Mouse (Mus musculus): ENCODE measurements around the gene Ddc. TPM values are rescaled to one million over a fixed set of nuclear protein-coding genes. Genes with fewer than 3 reads are reported as not detected.

The Ddc gene
- polyA plus RNA-seq, 1 experiment from 2014 or later: 11.9 TPM

- Histone ChIP-seq H3K4me2 (ENCODE audit: low read length) (no peak overlapping the region), H3K4me3 (ENCODE audit: low read length) (no peak overlapping the region), H3K4me1 (ENCODE audit: control insufficient read depth, insufficient read depth, low read depth, low read length) (no peaks in the 10 kb centered on the region), H3K36me3 (ENCODE audit: control insufficient read depth, insufficient read depth, low read length) (no peaks in the 10 kb centered on the region), H3K9ac (ENCODE audit: low read depth, low read length) (no peak overlapping the region), H3K9me3 (ENCODE audit: control insufficient read depth, low read length) (no peaks in the 10 kb centered on the region), H3K27ac (ENCODE audit: low read depth, low read length) (no peak overlapping the region), H3K27me3 (replicated peaks; ENCODE audit: control insufficient read depth, insufficient read depth, low read length) (no peaks in the 10 kb centered on the region)
- 58% methylated on average over 10 of the region's 10 CpGs for WGBS
- no peak for ATAC-seq
Observed at GRCm38 (mm10) chr11:11892993-11893602, 4.8 kb downstream of the Ddc start.

- ATAC-seq: peak; percentile 50; the same call in 1 of the 2 replicates
- Histone ChIP-seq H3K27me3 (replicated peaks; ENCODE audit: control insufficient read depth, insufficient read depth, low read length) (no peaks in the 10 kb centered on the region), H3K4me1 (ENCODE audit: control insufficient read depth, insufficient read depth, low read depth, low read length) (no peaks in the 10 kb centered on the region), H3K9ac (ENCODE audit: low read depth, low read length) (no peak overlapping the region), H3K36me3 (ENCODE audit: control insufficient read depth, insufficient read depth, low read length) (no peaks in the 10 kb centered on the region), H3K27ac (ENCODE audit: low read depth, low read length) (no peak overlapping the region), H3K9me3 (ENCODE audit: control insufficient read depth, low read length) (no peaks in the 10 kb centered on the region), H3K4me3 (ENCODE audit: low read length) (no peak overlapping the region), H3K4me2 (ENCODE audit: low read length) (no peak overlapping the region)
Observed at GRCm38 (mm10) chr11:11891832-11892231, 6.1 kb downstream of the Ddc start.

- H3K4me1 ChIP-seq (ENCODE audit: control insufficient read depth, insufficient read depth, low read depth, low read length): no peaks in the 10 kb centered on the region
- H3K36me3 ChIP-seq (ENCODE audit: control insufficient read depth, insufficient read depth, low read length): no peaks in the 10 kb centered on the region
- H3K4me2 ChIP-seq (ENCODE audit: low read length): no peak overlapping the region
- no peaks in the 10 kb centered on the region for H3K9me3 ChIP-seq (ENCODE audit: control insufficient read depth, low read length)
- no peak overlapping the region for H3K9ac ChIP-seq (ENCODE audit: low read depth, low read length)
- no peak overlapping the region for H3K27ac ChIP-seq (ENCODE audit: low read depth, low read length)
- H3K4me3 ChIP-seq (ENCODE audit: low read length): no peak overlapping the region
- no peaks in the 10 kb centered on the region for H3K27me3 ChIP-seq (replicated peaks; ENCODE audit: control insufficient read depth, insufficient read depth, low read length)
- peak; percentile 62 for ATAC-seq
- WGBS: 33% methylated on average over 10 of the region's 10 CpGs
Observed at GRCm38 (mm10) chr11:11890139-11890741, 7.7 kb downstream of the Ddc start.

GRCm38 (mm10) chr11:11888727-11889126 lies 9.2 kb downstream of the Ddc start:
- H3K9ac ChIP-seq (ENCODE audit: low read depth, low read length): no peak overlapping the region
- no peaks in the 10 kb centered on the region for H3K9me3 ChIP-seq (ENCODE audit: control insufficient read depth, low read length)
- ATAC-seq: no peak
- H3K4me2 ChIP-seq (ENCODE audit: low read length): no peak overlapping the region
- peaks cover 2% of the 10 kb centered on the region; the same call in 1 of the 2 replicates for H3K4me1 ChIP-seq (ENCODE audit: control insufficient read depth, insufficient read depth, low read depth, low read length)
- H3K4me3 ChIP-seq (ENCODE audit: low read length): no peak overlapping the region
- H3K27me3 ChIP-seq (replicated peaks; ENCODE audit: control insufficient read depth, insufficient read depth, low read length): no peaks in the 10 kb centered on the region
- H3K36me3 ChIP-seq (ENCODE audit: control insufficient read depth, insufficient read depth, low read length): no peaks in the 10 kb centered on the region
- H3K27ac ChIP-seq (ENCODE audit: low read depth, low read length): no peak overlapping the region
- 92% methylated on average over 3 of the region's 3 CpGs for WGBS

- H3K4me3 ChIP-seq (ENCODE audit: low read length): no peak overlapping the region
- H3K27ac ChIP-seq (ENCODE audit: low read depth, low read length): no peak overlapping the region
- H3K4me2 ChIP-seq (ENCODE audit: low read length): no peak overlapping the region
- no peaks in the 10 kb centered on the region for H3K27me3 ChIP-seq (replicated peaks; ENCODE audit: control insufficient read depth, insufficient read depth, low read length)
- H3K9me3 ChIP-seq (ENCODE audit: control insufficient read depth, low read length): no peaks in the 10 kb centered on the region
- ATAC-seq: no peak
- H3K4me1 ChIP-seq (ENCODE audit: control insufficient read depth, insufficient read depth, low read depth, low read length): peaks cover 2% of the 10 kb centered on the region; the same call in 1 of the 2 replicates
- H3K9ac ChIP-seq (ENCODE audit: low read depth, low read length): no peak overlapping the region
- 78% methylated on average over 3 of the region's 3 CpGs for WGBS
- H3K36me3 ChIP-seq (ENCODE audit: control insufficient read depth, insufficient read depth, low read length): no peaks in the 10 kb centered on the region
Observed at GRCm38 (mm10) chr11:11888051-11888450, 9.9 kb downstream of the Ddc start.

GRCm38 (mm10) chr11:11886403-11886998 lies 11.4 kb downstream of the Ddc start:
- peaks cover 2% of the 10 kb centered on the region; the same call in 1 of the 2 replicates for H3K4me1 ChIP-seq (ENCODE audit: control insufficient read depth, insufficient read depth, low read depth, low read length)
- no peak overlapping the region for H3K27ac ChIP-seq (ENCODE audit: low read depth, low read length)
- no peaks in the 10 kb centered on the region for H3K27me3 ChIP-seq (replicated peaks; ENCODE audit: control insufficient read depth, insufficient read depth, low read length)
- 42% methylated on average over 4 of the region's 4 CpGs for WGBS
- no peaks in the 10 kb centered on the region for H3K36me3 ChIP-seq (ENCODE audit: control insufficient read depth, insufficient read depth, low read length)
- no peak overlapping the region for H3K4me3 ChIP-seq (ENCODE audit: low read length)
- no peaks in the 10 kb centered on the region for H3K9me3 ChIP-seq (ENCODE audit: control insufficient read depth, low read length)
- ATAC-seq: no peak
- no peak overlapping the region for H3K9ac ChIP-seq (ENCODE audit: low read depth, low read length)
- H3K4me2 ChIP-seq (ENCODE audit: low read length): no peak overlapping the region

- no peak for ATAC-seq
- H3K4me1 ChIP-seq (ENCODE audit: control insufficient read depth, insufficient read depth, low read depth, low read length): peaks cover 2% of the 10 kb centered on the region; the same call in 1 of the 2 replicates
- 3% methylated on average over 3 of the region's 3 CpGs for WGBS
- no peak overlapping the region for H3K27ac ChIP-seq (ENCODE audit: low read depth, low read length)
- no peak overlapping the region for H3K9ac ChIP-seq (ENCODE audit: low read depth, low read length)
- H3K4me2 ChIP-seq (ENCODE audit: low read length): no peak overlapping the region
- no peaks in the 10 kb centered on the region for H3K27me3 ChIP-seq (replicated peaks; ENCODE audit: control insufficient read depth, insufficient read depth, low read length)
- no peak overlapping the region for H3K4me3 ChIP-seq (ENCODE audit: low read length)
- H3K36me3 ChIP-seq (ENCODE audit: control insufficient read depth, insufficient read depth, low read length): no peaks in the 10 kb centered on the region
- H3K9me3 ChIP-seq (ENCODE audit: control insufficient read depth, low read length): no peaks in the 10 kb centered on the region
Observed at GRCm38 (mm10) chr11:11885921-11886320, 12.0 kb downstream of the Ddc start.

- Histone ChIP-seq H3K36me3 (ENCODE audit: control insufficient read depth, insufficient read depth, low read length) (no peaks in the 10 kb centered on the region), H3K27ac (ENCODE audit: low read depth, low read length) (no peak overlapping the region), H3K4me3 (ENCODE audit: low read length) (no peak overlapping the region), H3K4me2 (ENCODE audit: low read length) (no peak overlapping the region), H3K27me3 (replicated peaks; ENCODE audit: control insufficient read depth, insufficient read depth, low read length) (no peaks in the 10 kb centered on the region), H3K9me3 (ENCODE audit: control insufficient read depth, low read length) (no peaks in the 10 kb centered on the region), H3K9ac (ENCODE audit: low read depth, low read length) (no peak overlapping the region), H3K4me1 (ENCODE audit: control insufficient read depth, insufficient read depth, low read depth, low read length) (peaks cover 2% of the 10 kb centered on the region; the same call in 1 of the 2 replicates)
- no peak for ATAC-seq
- WGBS: 68% methylated on average over 4 of the region's 4 CpGs
Observed at GRCm38 (mm10) chr11:11885246-11885643, 12.7 kb downstream of the Ddc start.

- WGBS: 34% methylated on average over 11 of the region's 11 CpGs
- Histone ChIP-seq H3K9me3 (ENCODE audit: control insufficient read depth, low read length) (no peaks in the 10 kb centered on the region), H3K27me3 (replicated peaks; ENCODE audit: control insufficient read depth, insufficient read depth, low read length) (no peaks in the 10 kb centered on the region), H3K27ac (ENCODE audit: low read depth, low read length) (no peak overlapping the region), H3K36me3 (ENCODE audit: control insufficient read depth, insufficient read depth, low read length) (no peaks in the 10 kb centered on the region), H3K9ac (ENCODE audit: low read depth, low read length) (no peak overlapping the region), H3K4me2 (ENCODE audit: low read length) (no peak overlapping the region), H3K4me1 (ENCODE audit: control insufficient read depth, insufficient read depth, low read depth, low read length) (peaks cover 2% of the 10 kb centered on the region; the same call in 1 of the 2 replicates), H3K4me3 (ENCODE audit: low read length) (no peak overlapping the region)
- ATAC-seq: no peak
Observed at GRCm38 (mm10) chr11:11884533-11885245, 13.3 kb downstream of the Ddc start.

Data from hindbrain, embryonic 16.5 days (tissue).